Mouse (Mus musculus) left cerebral cortex, postnatal 10 days (tissue): ENCODE measurements around the gene Oaf. TPM values are rescaled to one million over a fixed set of nuclear protein-coding genes. Genes with fewer than 3 reads are reported as not detected.
A peak's percentile ranks its signal among the peaks of the same experiment; 100 is the strongest.

ENCODE experiments used
- DNase-seq, 2 experiments: peaks; one replicate each; pipeline ENCODE4 v3.0.0; 2021 to 2022; ENCODE audit warnings: low spot score in 2 of 2, mixed read lengths in 1 of 2; ENCODE audit errors: extremely low spot score in 1 of 2
- intact Hi-C: fragments of 180-260 bp; cut with DNase I; formaldehyde crosslinking; loops from one replicate; pipeline ENCODE4 v1.15.1; 2025
- total RNA-seq, 2 experiments: library from RNA; stranded (reverse); gene quantifications; 2 replicates each; pipeline ENCODE4 v1.2.3; 2021

Gene Oaf
- total RNA-seq, 2 experiments from 2014 or later: 8.1 to 9.6 TPM

DNA sequence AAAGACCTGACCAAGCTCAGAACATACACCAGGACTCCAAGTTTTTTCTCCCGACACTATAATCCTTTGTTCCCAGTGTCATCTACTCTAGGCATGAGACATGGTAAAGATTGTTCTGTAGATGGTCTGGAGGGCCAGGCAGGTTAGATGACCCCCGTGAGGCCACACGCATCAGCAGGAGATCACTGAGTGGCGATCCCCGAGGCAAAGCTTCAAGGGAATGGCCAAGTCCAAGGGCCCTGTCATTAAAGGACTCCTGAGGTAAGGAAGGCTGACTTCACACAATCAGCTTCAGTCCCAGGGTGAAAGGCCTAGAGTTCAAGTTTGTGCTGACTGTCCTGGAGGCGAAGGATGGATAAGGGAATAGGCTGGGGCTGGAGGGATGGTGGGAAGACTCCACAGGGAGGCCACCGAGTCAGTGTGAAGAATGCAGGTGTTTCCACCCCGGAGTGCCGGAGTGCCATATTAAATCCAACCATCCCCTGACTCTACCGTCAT is 10.3 kb downstream of the Oaf start:
- intact Hi-C loops: loop anchor here (10.0 kb wide), 1 partner anchor 745 kb away; no protein-coding TSS in a partner anchor

GRCm38 (mm10) chr9:43228745-43229144 is 11.0 kb downstream of the Oaf start:
- no peak for DNase-seq
- intact Hi-C loops: loop anchor here (10.0 kb wide), 1 partner anchor 746 kb away; no protein-coding TSS in a partner anchor

More for the DNA sequence above, 10.3 kb downstream of the Oaf start:
- DNase-seq: no peak

DNA sequence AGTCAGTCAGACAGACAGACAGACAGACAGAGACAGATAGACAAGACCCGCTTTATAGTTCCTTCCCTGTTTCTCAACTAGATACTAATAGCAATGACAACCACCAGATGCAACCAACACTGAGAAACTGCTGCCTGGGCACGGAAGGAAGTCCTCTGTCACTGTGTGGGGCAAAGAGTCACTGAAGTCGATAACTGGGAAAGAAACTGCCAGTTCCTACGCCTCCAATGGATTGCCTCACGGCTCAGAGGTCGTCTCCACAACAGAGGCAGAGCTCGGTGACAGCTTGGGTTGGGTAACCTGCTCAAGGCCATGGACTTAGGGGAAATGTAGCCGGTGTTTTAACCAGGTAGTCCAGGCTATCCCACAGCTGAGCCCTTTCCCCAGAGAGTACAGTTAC is 12.1 kb downstream of the Oaf start:
- DNase-seq: no peak
- intact Hi-C loops: loop anchor here (10.0 kb wide), 1 partner anchor 747 kb away; no protein-coding TSS in a partner anchor

DNA sequence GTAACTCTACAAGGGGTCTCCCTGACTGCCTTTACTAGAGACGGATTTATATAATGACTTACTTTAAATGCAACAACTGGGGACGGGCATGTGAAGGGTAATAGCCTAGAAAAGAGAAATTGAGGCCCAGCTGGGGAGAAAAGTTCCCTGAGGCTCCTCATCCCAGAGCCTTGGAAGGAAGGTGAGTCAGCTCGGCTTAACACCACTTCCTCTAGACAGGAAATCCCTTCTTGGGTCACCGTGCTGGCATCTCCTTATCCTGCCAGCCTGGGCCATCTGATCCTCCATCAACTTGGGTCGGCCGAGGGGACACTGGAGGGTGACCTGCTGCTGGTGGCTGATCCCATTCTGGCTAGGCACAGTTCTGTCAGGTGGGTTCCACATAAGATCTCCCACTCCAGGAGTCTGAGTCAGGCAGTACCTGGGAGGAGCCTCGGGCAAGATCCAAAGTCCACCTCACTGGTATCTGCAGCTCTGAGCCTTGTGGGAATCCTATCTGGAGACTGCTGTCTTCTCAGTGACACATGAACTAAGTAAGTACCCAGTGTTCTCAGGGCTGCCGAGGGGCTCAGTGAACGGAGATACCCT is 13.0 kb downstream of the Oaf start:
- intact Hi-C loops: loop anchor here (10.0 kb wide), 1 partner anchor 748 kb away; no protein-coding TSS in a partner anchor
- no peak for DNase-seq

- no peak for DNase-seq
- intact Hi-C loops: loop anchor here (10.0 kb wide), 1 partner anchor 749 kb away; no protein-coding TSS in a partner anchor
These were observed 14.2 kb downstream of the Oaf start for GRCm38 (mm10) chr9:43225481-43225880.

DNA sequence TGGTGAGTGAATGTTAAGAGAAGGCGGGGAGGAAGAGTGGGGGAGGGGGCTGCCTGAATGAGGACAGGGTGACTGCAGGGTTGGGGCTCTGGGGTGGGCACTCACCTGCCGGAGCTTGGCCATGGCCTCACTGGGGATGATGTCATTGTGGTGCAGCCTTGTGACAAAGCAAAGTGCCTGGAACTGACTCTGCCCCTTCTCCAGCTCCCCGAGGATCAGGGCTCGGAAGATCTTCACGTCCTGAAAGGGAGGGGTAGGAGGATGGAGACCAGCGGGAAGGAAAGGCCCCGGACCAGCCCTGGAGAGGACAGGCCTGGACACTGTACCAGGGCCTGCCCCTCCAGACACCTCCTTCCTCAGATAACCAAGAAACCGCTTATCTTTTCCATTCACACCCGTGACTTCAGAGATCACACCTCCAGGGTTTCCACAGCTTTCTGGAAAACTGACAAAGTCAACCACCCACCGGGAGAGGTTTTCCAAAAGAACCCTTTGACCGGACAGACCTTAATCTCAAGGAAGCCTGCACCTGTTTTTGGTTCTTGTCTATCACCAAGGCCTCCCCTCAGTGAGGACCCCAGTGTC is 14.8 kb downstream of the Oaf start:
- intact Hi-C loops: loop anchor here (10.0 kb wide), 1 partner anchor 750 kb away; no protein-coding TSS in a partner anchor
- no peak for DNase-seq

DNA sequence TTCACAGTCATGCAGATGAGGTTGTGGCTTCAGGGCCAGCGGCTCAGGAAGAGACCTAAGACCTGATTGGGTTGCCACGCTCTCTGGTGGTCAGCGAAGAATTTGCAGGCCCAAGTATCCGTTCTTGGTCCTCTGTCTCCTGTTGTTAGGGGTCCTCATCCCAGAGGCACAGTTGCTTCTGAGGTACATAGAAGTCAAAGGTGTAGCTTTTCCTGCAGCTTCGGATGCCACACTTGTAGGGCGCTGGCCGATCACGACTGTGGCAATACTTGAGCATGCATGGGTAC is 17.3 kb downstream of the Oaf start:
- DNase-seq: no peak
- intact Hi-C loops: loop anchor here (10.0 kb wide), 1 partner anchor 752 kb away; no protein-coding TSS in a partner anchor

- intact Hi-C loops: loop anchor here (1.0 to 10.0 kb wide), 2 partner anchors 62 to 753 kb away; no protein-coding TSS in a partner anchor
- peak; percentile 82 to 85 for DNase-seq
These were observed 17.9 kb downstream of the Oaf start for GRCm38 (mm10) chr9:43221643-43222428.

GRCm38 (mm10) chr9:43210771-43211450 is 28.8 kb downstream of the Oaf start:
- intact Hi-C loops: loop anchor here (2.0 kb wide), 2 partner anchors 68 to 210 kb away; no protein-coding TSS in a partner anchor
- peak; percentile 28 to 62 for DNase-seq

DNA sequence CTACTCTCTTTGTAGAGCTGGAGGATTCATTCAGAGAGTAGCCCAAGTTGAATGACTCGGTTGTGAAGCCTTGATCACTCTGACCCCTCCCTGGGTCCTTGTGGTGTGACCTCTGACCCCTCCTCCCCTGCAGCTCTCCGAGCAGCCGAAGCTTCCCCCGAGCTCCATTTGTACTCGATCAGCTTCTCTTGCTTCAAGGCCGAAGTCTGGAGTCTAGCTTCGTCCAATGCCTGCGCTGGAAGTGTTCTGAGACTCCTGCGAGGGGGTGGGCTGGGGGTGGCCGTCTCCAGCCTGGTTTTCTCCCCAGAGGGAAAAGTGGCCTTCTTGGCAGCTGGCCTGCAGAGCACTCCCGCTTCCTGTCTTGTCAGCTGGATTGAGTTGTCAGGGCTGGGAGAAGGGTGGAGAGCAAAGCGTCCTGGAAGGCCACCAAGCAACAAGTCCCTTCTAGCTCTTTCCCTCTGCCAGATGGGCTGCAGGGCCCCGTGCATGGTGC is 29.5 kb downstream of the Oaf start, which contains the start of gene Pou2f3:
Gene Pou2f3, minus strand, starts transcription at position 180 of the 493 bp plus-strand sequence.
- peak in 1 of 2 experiments; percentile 87 for DNase-seq
- intact Hi-C loops: loop anchor here (2.0 kb wide), 2 partner anchors 67 to 209 kb away; no protein-coding TSS in a partner anchor

- intact Hi-C loops: no loop called here
- DNase-seq: no peak
These were observed 33.7 kb downstream of the Oaf start for GRCm38 (mm10) chr9:43206022-43206390.

DNA sequence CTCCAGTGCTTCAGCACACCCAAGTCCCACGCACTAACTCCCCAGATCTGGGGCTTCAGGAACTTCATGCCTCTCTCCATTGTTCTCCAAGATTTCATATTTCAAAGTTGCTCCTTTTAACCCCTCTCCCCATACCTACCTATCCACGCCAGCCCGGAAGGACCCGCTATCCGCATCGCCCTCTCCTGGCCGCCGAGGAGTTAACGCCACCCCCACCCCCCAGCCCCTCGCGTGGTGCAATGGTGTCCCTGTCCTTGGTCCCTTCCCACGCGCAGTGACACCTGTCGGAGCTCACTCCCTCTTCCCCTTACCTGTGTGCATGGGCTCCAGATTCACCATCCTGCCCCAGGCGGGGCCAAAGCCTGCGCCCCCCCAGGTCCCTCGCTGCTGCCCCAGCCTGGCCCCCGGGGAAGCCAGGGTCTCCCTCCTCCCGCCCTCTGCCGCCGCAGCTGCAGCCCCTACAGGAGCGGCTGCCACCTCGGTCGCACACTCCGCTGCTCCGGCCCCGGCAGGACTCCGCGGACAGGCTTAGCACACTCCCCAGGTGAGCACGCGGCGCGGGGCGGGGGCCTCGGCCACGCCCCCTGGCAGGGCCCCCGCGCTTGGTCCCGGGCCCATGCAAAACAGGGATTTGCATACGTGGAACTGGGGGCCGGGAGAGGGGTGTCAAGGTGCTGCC is 34.2 kb downstream of the Oaf start:
- intact Hi-C loops: no loop called here
- DNase-seq: peak in 1 of 2 experiments; percentile 31

GRCm38 (mm10) chr9:43200212-43200611 is 39.5 kb downstream of the Oaf start:
- no peak for DNase-seq
- intact Hi-C loops: no loop called here

DNA sequence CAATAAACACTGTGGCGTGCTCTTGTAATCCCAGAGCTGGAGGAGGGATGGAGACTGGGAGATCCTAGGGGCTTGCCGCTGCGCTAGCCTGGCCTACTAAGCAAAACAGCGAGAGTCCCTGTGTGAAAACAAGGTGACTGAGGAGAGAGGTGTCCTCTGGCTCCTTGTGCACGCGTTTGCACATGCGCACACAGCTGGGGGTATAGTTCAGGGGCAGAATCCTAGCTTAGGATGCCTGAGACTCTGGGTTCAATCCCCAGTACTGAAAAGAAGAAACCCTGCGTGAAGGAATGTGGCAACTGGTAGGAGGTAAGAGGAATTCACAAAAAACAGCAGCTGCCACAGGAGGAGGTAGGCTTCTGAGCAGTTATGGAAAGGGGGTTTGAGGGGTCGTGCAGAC is 45.7 kb downstream of the Oaf start:
- intact Hi-C loops: no loop called here
- DNase-seq: no peak

GRCm38 (mm10) chr9:43191561-43191960 is 48.1 kb downstream of the Oaf start:
- intact Hi-C loops: no loop called here
- no peak for DNase-seq

GRCm38 (mm10) chr9:43189021-43189356 is 50.7 kb downstream of the Oaf start:
- intact Hi-C loops: no loop called here
- DNase-seq: no peak

DNA sequence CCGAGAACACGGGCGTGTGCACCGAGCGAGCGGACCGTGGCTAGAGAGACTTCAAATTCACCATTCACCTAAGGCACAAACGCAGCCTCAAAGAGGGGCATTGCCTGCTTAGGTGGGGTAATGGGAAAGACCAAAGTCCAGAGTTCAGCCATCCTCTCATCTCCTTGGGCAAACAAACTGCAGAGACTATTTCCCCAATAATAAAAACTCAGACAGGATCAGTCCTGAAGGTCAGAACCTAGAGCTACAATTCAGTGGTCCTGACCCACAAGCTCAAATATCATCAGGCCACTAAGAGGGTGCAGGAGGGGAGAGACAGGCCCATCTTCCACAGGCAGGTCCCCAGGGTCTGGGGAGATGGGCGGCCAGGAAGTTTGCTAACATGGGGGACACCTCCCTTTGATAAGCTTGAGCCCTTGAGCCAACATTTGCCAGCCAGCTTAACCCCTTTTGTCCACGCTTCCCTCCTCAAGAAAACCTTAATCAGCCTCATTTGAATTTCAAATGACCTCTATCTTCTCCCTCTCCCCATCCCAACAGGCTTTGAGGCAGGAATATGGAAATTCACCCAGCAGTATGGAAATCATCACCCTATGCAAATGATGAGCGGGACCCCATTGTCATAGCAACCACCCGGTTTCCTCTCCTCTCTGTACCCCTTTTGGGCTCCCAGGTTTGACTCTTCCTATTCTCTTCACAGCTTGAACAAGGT is 51.2 kb downstream of the Oaf start:
- intact Hi-C loops: no loop called here
- DNase-seq: no peak

GRCm38 (mm10) chr9:43179614-43180013 is 60.1 kb downstream of the Oaf start:
- intact Hi-C loops: no loop called here
- DNase-seq: peak in 1 of 2 experiments; percentile 32
